Mouse (Mus musculus) brown adipose tissue, adult 24 weeks (tissue): ENCODE measurements around the gene Tmem92. TPM values are rescaled to one million over a fixed set of nuclear protein-coding genes. Genes with fewer than 3 reads are reported as not detected.
"Not testable (repeated sequence)": the region's sequence is repeated elsewhere in the genome, so short reads cannot be mapped to it uniquely, and the experiment has no call there.

Source experiments
- H3K27ac ChIP-seq: fragments of 200-500 bp; replicated peaks from 2 replicates; pipeline ENCODE4 v1.5.1; 2012; ENCODE audit warnings: low read depth, mild to moderate bottlenecking, low read length
- H3K4me1 ChIP-seq: fragments of 200-500 bp; 2 replicates; pipeline ENCODE4 v1.6.1; 2012; ENCODE audit warnings: low read length, mixed read lengths; ENCODE audit not compliant: control insufficient read depth, insufficient read depth, insufficient read length
- H3K4me3 ChIP-seq: fragments of 200-500 bp; 2 replicates; pipeline ENCODE4 v1.5.1; 2012; ENCODE audit warnings: low read depth, mild to moderate bottlenecking, low read length, moderate library complexity; ENCODE audit not compliant: insufficient read depth
- polyA plus RNA-seq: library from polyadenylated mRNA; stranded (reverse); fragments of >200 nt; gene quantifications from 2 replicates; pipeline ENCODE4 v1.2.4, GENCODE M21; 2012; ENCODE audit not compliant: missing spikeins, insufficient read depth, insufficient read length

Tmem92 gene
- not detected in 2 replicates for polyA plus RNA-seq

DNA sequence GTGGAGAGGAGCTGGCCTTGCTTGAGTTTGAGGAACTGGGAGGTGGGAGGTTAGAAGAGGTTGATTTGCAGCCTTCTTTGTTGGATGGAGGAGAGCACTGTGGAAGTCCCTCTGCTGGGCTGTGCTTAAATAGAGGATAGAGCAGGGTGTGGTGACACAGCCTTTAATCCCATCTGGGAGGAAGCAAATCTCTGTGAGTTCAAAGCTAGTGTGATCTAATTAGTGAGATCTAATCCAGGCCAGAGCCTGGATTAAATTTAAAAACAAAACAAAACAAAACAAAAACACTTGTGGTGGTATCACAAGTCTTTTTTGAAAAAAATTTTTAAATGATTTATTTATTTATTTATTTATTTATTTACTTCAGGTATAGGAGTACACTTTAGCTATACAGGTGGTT lies at the start of gene Tmem92:
Gene Tmem92, minus strand, starts transcription at position 101 of the 400 bp plus-strand sequence.
- Histone ChIP-seq H3K4me1 (no peaks in the 10 kb centered on the region), H3K4me3 (no peak within 1 kb of the TSS), H3K27ac (no peak within 1 kb of the TSS)

DNA sequence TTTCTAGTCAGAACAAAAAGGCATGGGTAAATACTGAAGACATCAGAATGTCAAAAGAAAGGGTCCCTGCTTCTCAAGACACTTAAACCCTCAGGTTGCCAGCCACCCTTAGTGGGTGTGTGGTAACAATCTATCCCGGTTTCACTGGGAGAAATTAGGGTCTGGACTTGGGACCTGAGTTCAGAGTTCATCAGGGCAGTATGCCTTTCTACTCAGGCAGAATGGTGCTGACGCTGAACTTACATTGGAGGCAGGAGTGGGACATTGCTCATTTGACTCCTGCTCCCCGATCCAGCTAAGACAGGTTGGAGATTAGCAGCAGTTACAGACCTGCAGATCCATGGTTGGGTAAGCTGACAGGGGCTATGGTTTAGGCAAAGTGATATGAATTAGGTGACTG lies 46.5 kb upstream of the Tmem92 start:
- H3K4me3 ChIP-seq = no peak overlapping the region
- no peak overlapping the region for H3K27ac ChIP-seq
- no peaks in the 10 kb centered on the region for H3K4me1 ChIP-seq

DNA sequence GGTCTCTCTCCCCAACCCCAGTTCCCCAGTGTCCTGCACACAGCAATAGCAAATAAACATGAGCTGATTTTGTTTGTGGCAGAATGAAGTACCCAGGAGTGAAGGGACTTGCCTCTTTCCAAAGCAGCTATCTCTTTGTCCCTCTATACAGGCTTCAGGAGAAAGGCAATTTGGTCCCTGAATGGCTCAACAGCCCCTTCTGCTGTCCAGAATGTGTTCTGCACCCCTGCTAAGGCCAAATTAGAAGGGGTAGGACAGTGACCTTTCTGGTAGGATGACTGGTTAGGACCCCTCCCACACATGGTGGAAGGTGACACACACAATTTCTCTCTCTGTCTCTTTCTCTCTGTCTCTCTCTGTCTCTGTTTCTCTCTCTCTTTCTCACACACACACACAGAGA lies 36.9 kb upstream of the Tmem92 start:
- H3K27ac ChIP-seq, H3K4me1 ChIP-seq, H3K4me3 ChIP-seq: not testable (repeated sequence)

DNA sequence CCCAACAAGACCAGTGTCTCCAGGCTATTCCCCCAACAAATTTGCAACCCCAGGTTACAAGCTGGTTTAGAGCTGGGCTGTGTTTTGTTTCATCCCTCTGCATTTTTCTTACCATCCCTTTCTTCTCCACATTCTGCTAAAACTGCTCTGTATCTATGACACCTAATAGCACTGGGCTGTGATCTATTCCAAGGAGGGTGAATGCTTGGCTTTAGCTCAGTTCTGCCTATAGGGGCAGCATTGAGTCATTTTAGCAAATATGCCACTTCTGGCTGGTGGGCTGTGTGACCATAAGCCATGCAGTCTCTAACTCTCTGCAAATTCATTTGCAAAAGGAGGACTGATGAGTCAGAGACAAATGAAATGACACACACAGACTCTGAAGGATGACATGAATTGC lies 36.4 kb upstream of the Tmem92 start:
- not testable (repeated sequence) for H3K4me3 ChIP-seq, H3K27ac ChIP-seq, H3K4me1 ChIP-seq

DNA sequence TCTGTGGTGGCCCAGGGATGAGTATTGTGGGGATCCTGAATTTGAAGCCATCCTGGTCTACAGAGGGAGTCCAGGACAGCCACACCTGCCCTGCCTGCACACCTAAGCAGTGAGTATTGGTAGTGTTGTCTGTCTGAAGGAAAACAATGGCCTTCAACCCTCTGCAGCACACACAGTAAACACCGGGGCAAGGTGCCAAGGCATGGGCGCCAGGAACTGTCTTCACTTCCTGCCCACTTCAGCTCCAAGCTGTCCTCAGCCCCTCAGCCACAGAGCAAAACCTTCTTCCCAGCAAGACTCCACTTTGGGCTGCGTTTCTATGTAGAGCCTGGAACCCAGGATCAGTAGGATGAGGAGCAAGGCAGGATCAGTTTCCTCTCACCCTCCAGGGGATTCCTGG lies 29.0 kb upstream of the Tmem92 start:
- not testable (repeated sequence) for H3K27ac ChIP-seq, H3K4me1 ChIP-seq, H3K4me3 ChIP-seq

DNA sequence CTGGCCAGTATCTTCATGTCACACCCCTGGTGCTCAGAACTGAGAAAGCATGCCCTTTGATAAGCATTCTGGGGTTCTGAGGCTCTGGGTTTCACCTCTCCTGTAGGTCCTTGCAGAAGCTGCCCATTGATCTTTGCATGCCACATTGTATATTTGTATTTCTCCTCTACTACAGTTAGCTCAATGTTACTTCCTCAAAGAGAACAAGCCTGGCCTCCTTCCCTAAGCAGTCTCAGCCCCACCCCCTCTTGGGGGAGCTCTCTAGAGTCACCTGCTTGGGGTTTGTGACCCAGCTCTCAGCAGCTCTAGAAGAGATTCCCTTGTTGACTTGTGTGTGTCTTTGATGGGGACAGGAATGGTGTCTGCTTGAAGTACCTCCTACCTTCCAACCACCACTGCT lies 9.2 kb upstream of the Tmem92 start:
- H3K4me1 ChIP-seq = no peaks in the 10 kb centered on the region
- no peak overlapping the region for H3K27ac ChIP-seq
- no peak overlapping the region for H3K4me3 ChIP-seq

DNA sequence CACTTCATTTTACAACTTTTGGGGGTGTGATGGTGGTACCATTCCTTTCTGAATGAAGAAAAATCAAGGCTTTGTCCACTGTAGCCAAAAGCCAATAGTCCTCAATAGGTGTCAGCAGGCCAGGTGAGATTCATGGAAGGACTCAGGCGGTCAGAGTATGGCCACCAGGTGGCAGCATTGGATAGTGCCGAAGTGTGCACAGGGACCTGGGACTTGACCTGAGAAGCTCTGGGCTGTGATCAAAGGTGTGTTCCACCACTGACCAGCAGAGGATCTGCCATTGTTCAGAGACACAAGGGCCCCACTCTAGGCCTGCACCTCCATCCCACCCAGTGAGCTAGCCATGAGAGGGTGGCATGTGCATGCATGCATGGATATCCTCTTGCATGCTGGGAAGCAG lies 2.7 kb upstream of the Tmem92 start:
- H3K4me3 ChIP-seq = no peak overlapping the region
- no peak overlapping the region for H3K27ac ChIP-seq
- no peaks in the 10 kb centered on the region for H3K4me1 ChIP-seq

DNA sequence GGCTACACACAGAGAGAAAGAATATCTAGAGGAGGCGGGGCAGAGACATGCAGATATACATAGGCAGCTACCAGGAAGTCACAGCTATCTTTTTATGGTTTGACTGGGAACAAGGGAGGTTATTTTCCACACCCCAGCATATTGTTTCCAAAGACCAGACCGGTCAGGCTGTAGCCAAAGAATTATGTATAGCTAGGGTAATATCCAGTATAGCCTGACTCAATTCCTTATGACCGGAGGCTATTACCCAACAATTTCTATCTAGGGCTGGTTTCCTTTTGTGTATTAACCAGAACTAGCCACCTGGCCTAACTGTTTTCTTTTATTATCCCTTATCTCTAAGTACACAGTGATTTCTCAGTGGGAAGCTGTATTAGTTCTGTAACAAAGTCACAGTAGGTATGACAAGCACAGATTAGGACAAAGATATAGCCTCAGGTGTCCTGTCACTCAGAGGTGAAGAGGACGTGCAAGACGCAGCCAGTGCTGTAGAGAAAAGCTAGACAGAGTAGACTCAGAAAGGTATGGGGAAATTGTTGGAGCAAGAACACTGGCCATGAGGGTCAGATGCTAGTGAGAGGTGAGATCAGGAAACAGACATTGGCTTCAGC lies 7.5 kb downstream of the Tmem92 start:
- Histone ChIP-seq H3K4me3 (no peak overlapping the region), H3K27ac (no peak overlapping the region), H3K4me1 (no peaks in the 10 kb centered on the region)

DNA sequence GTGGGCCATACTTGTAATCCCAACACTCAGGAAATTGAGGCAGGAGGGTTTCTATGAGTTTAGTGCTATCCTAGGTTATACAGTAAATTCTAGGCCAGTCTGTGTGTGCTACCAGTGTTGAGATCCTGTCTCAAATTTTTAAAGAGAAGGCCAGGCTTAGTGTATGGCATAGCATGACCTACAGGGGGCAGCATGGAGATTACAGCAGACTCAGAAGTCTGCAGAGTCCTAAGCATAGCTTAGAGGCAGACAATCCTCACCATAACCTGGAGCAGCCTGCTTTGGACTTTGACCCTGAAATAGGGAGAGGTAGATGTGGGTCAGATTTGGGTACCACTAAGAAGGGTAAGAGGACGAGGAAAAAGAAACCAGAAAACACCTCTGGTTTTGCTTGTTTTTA lies 8.7 kb downstream of the Tmem92 start:
- no peaks in the 10 kb centered on the region for H3K4me1 ChIP-seq
- no peak overlapping the region for H3K4me3 ChIP-seq
- no peak overlapping the region for H3K27ac ChIP-seq

DNA sequence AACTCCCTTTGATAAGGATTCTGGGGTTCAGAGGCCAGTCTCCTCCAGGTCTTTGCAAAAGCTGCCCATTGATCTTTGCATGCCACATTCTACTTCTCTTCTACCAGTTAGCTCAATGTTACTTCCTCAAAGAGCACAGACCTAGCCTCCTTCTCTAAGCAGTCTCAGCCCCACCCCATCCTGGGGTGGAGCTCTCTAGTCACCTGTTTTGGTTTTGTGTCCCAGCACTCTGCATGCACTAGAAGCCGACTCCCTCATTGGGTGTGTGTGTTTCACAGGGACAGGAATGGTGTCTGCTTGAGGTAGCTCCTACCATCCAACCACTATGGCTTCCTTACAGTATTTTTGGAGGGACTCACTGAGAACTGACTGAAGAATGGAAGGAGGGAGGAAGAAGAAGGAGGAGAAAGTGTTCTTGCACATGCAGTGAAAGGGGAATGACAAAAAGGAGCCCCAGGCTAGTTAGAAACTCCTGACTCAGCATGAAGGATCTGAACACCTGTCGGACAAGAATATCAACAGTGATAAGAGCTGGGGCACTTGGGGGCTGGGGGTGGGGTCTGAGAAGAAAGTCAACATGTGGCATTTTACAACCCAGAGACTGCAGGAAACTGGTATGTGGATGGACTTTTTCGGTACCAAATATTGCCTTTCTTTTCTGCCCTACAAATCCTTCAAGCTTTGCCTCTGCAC lies 10.0 kb downstream of the Tmem92 start:
- Histone ChIP-seq H3K27ac (no peak overlapping the region), H3K4me3 (no peak overlapping the region), H3K4me1 (no peaks in the 10 kb centered on the region)

DNA sequence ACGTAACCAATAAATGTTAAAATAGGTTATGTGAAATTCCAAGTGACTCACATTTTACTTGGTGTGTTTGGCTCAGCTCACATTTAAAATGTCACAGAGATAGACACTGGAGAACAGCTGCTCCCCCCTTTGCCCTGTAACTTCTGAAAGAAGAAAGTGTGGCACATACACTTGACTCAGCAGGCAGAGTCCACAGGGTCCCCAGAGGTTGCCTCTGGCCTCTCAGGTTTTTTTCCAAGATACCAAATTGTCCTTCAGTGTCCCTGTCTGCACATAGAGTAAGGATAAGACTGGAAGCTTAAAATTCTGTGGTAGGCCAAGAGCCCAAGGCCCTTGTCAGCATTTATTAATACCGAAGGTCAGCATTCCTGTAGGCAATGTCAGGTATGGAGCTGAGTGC lies 15.3 kb downstream of the Tmem92 start:
- no peaks in the 10 kb centered on the region for H3K4me1 ChIP-seq
- H3K27ac ChIP-seq = no peak overlapping the region
- no peak overlapping the region for H3K4me3 ChIP-seq

DNA sequence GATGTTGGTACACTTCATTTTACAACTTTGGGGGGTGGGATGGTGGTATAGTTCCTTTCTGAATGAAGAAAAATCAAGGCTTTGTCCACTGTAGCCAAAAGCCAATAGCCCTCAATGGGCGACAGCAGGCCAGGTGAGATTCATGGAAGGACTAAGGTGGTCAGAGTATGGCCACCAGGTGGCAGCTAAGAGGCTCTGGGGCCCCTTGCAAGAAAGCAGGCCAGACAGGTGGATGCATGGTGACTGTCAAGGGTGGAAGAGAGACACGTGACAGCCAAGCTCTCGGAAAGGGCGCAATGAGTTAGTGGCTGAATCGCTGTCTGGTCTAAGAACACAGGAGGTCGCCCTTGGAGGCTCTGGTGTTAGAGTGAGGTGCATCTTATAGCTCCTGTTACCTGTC lies 19.7 kb downstream of the Tmem92 start:
- H3K27ac ChIP-seq = no peak overlapping the region
- no peaks in the 10 kb centered on the region for H3K4me1 ChIP-seq
- no peak overlapping the region for H3K4me3 ChIP-seq

DNA sequence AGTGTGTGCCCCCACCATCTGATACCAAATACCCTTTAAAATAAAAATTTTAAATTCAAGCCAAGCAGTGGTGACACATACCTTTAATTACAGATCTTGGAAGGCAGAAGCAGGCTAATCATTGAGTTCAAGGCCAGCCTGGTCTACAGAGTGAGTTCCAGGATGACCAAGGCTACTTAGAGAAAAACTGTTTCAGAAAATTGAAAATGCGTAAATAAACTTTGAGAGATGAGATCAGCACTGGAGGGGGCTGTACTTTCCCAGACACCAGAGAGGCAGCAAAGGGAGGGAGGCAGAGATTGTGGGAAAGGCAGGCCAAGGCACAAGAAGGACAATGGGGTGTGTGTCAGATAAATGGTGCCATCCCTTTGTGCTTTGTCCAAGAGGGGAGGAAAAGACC lies 20.2 kb downstream of the Tmem92 start:
- Histone ChIP-seq H3K27ac (no peak overlapping the region), H3K4me1 (no peaks in the 10 kb centered on the region), H3K4me3 (no peak overlapping the region)

DNA sequence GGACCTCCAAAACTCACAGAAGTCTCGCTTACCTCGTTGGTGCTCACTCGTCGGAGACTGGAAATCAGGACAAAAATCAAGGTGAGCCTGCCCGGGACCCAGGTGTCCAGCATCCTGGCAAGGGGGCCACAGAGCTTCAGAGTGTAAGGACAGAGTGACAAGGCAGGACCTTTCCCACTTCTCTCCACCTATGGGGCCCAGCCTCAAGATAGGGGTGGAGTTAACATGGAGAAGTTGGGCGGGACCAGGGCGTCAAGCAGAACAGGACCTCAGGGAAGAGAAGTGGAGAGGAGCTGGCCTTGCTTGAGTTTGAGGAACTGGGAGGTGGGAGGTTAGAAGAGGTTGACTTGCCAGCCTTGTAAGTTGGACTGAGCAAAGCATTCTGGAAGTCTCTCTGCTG lies 21.7 kb downstream of the Tmem92 start:
- no peak overlapping the region for H3K27ac ChIP-seq
- H3K4me1 ChIP-seq = no peaks in the 10 kb centered on the region
- H3K4me3 ChIP-seq = no peak overlapping the region

DNA sequence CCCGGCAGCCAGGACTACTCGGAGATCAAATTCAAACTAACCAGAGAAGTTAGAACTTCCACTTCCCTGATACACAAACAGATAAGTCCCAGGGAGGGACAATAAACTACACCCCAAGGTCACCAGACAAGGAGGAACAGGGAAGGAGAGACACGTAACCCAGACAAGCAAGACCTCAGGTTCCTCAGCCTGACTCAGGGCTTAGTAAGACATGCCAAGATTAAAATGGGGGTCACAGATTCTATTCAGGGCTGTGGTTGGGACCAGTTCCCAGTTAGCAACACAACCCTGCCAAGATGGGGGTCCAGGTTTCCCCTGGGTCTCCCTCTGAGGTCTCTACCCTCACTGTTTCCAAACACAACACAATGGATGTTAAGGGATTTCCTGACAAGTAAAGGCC lies 22.1 kb downstream of the Tmem92 start:
- H3K4me1 ChIP-seq = no peaks in the 10 kb centered on the region
- H3K4me3 ChIP-seq = no peak overlapping the region
- H3K27ac ChIP-seq = no peak overlapping the region

DNA sequence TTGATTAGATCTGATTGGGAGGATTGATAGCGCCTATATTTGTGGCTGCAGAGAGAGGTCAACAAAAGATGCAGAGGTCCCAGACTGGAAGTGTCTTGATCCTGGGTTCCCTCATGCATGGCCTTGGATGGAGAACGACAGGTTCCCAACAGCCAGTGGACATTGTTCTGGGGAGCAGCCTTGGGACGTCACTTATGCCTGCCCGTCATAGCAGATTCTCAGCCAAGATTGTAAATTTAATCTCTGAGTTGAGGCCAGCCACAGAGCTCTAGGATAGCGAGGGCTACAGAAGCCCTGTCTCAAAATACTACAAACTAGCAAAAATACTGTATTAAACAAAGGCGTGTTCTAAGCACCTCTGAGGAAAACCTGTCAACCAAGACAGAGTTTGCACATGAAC lies 22.6 kb downstream of the Tmem92 start:
- Histone ChIP-seq H3K27ac (no peak overlapping the region), H3K4me1 (no peaks in the 10 kb centered on the region), H3K4me3 (no peak overlapping the region)
